In the genomic region with DNA sequence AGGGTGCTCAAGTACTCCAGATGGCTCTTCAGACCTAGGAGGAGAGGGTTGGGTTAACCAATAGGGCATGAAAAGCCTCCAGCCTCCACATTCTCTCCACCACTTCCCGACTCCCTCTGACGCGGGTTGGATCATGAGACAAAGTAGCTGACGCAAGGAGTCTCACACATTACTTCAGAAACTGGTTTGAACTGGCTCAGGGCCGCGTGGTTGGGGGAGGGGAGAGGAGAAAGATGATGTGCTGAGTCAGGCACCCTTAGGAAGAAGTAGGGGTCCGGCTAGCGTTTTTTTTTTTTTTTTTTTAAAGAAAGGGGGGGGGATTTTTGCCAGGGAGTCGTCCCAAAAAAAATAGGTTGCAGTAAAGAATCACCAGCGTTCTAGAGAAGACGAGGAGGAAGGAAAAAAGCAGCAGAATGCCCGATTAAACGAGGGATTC, we compare ENCODE assay signal across 8 mouse cellular contexts. TPM values are rescaled to one million over a fixed set of nuclear protein-coding genes. Genes with fewer than 3 reads are reported as not detected.
DNase-seq lines count a peak whose midpoint lies in the region; ATAC-seq lines count a peak whose summit lies in the region.

No protein-coding gene starts in this region.

- peak; percentile 99 for DNase-seq in R1 (ENCODE audit: low read depth, low spot score)
- peak; percentile 60 to 79 for DNase-seq in cerebellum, postnatal 14 days
- DNase-seq in frontal cortex, postnatal 14 days (ENCODE audit: low spot score in 2 of 2), result peak; percentile 62 to 68
- peak; percentile 55 to 59 for DNase-seq in left cerebral cortex, adult 18-20 months (ENCODE audit: low spot score in 2 of 2)
- peak; percentile 62 for DNase-seq in retina, postnatal 7 days (ENCODE audit: low read depth, low spot score)
- peak; percentile 46 for DNase-seq in urinary bladder, adult 2 months (ENCODE audit: low spot score)

- H3K4me3 ChIP-seq in hindbrain, embryonic 12.5 days, result peak overlapping the region; percentile 79
- peak overlapping the region; percentile 86 for H3K4me3 ChIP-seq in macrophage (ENCODE audit: inconsistent target)

- H3K9me3 ChIP-seq in hindbrain, embryonic 12.5 days (replicated peaks), result no peaks in the 10 kb centered on the region

- peak overlapping the region; percentile 54 for H3K4me2 ChIP-seq in hindbrain, embryonic 12.5 days (replicated peaks)

- WGBS in hindbrain, embryonic 12.5 days, result under 1% methylated on average over 13 of the region's 13 CpGs
- 0% methylated on average over 13 of the region's 13 CpGs for WGBS in macrophage (ENCODE audit: missing documents)

- H3K79me2 ChIP-seq in macrophage (ENCODE audit: inconsistent target), result peaks cover 50% of the 10 kb centered on the region

- peaks cover 30% of the 10 kb centered on the region for H3K4me1 ChIP-seq in hindbrain, embryonic 12.5 days

- peak overlapping the region; percentile 90 for H3K27ac ChIP-seq in hindbrain, embryonic 12.5 days
- H3K27ac ChIP-seq in macrophage, result peak overlapping the region; percentile 96

- H3K36me3 ChIP-seq in hindbrain, embryonic 12.5 days, result peaks cover 33% of the 10 kb centered on the region
- H3K36me3 ChIP-seq in macrophage (ENCODE audit: inconsistent target), result peaks cover 38% of the 10 kb centered on the region

- peak; percentile 76 for ATAC-seq in hindbrain, embryonic 12.5 days (ENCODE audit: low FRiP score)

- no peaks in the 10 kb centered on the region for H3K27me3 ChIP-seq in hindbrain, embryonic 12.5 days

- H3K9ac ChIP-seq in hindbrain, embryonic 12.5 days, result peak overlapping the region; percentile 86

RNA-seq across cellular contexts. Expression of a gene that starts 10.3 kb away (rescaled TPM):
- polyA plus RNA-seq in hindbrain, embryonic 12.5 days (2016; fragmentation: Nextera tagmentation; extraction: Ambion mirVana), result 126 and 127 TPM in 2 replicates
- total RNA-seq in left cerebral cortex, adult 18-20 months (2021), result 100 to 1,000 TPM; 148 to 152 TPM
- total RNA-seq in macrophage (2018; cell fraction: chromatin; rRNA removed), result 100 to 1,000 TPM; 156 to 425 (median 334) TPM
- total RNA-seq in macrophage (2018; cell fraction: cytosol; rRNA removed), result 100 to 1,000 TPM; 398 to 714 (median 485) TPM
- 100 to 1,000 TPM; 371 to 912 (median 636) TPM for total RNA-seq in macrophage (2018; cell fraction: nucleus; rRNA removed)
- polyA plus RNA-seq in macrophage (2018), result 384 to 539 TPM (median 494 TPM) in 3 replicates
- 103 and 115 TPM in 2 replicates for polyA plus RNA-seq in urinary bladder, adult 2 months (2012; rRNA removed)

RNA-seq across cellular contexts. Expression of a gene that starts 22.7 kb away (rescaled TPM):
- 72.6 and 73.3 TPM in 2 replicates for polyA plus RNA-seq in hindbrain, embryonic 12.5 days (2016; fragmentation: Nextera tagmentation; extraction: Ambion mirVana)
- 10 to 100 TPM; 46.9 to 50.5 TPM for total RNA-seq in left cerebral cortex, adult 18-20 months (2021)
- 10 to 100 TPM; 10.3 to 65.3 (median 40.1) TPM for total RNA-seq in macrophage (2018; cell fraction: chromatin; rRNA removed)
- total RNA-seq in macrophage (2018; cell fraction: cytosol; rRNA removed), result 10 to 100 TPM; 13.5 to 25.5 (median 18.7) TPM
- 10 to 100 TPM; 13.2 to 54.5 (median 21.3) TPM for total RNA-seq in macrophage (2018; cell fraction: nucleus; rRNA removed)
- 16.3 to 42.4 TPM (median 18.1 TPM) in 3 replicates for polyA plus RNA-seq in macrophage (2018)
- polyA plus RNA-seq in urinary bladder, adult 2 months (2012; rRNA removed), result 37.9 and 45.9 TPM in 2 replicates

RNA-seq across cellular contexts. Expression of a gene that starts 27.6 kb away (rescaled TPM):
- polyA plus RNA-seq in hindbrain, embryonic 12.5 days (2016; fragmentation: Nextera tagmentation; extraction: Ambion mirVana), result 2.4 and 4.5 TPM in 2 replicates
- total RNA-seq in left cerebral cortex, adult 18-20 months (2021), result 1 to 10 TPM in 1 of 2 experiments, under 1 TPM in 1; 0.94 to 1.5 TPM
- total RNA-seq in macrophage (2018; cell fraction: chromatin; rRNA removed), result 1 to 10 TPM in 10 of 26 experiments, not detected in 16; 2.8 to 8.1 (median 3.6) TPM
- total RNA-seq in macrophage (2018; cell fraction: cytosol; rRNA removed), result not detected
- 1 to 10 TPM in 4 of 26 experiments, not detected in 22; 2.2 to 3.7 (median 2.5) TPM for total RNA-seq in macrophage (2018; cell fraction: nucleus; rRNA removed)
- polyA plus RNA-seq in macrophage (2018), result not detected in 3 replicates
- polyA plus RNA-seq in urinary bladder, adult 2 months (2012; rRNA removed), result 0.19 and 0.28 TPM in 2 replicates

RNA-seq across cellular contexts. Expression of a gene that starts 28.3 kb away (rescaled TPM):
- 128 and 132 TPM in 2 replicates for polyA plus RNA-seq in hindbrain, embryonic 12.5 days (2016; fragmentation: Nextera tagmentation; extraction: Ambion mirVana)
- total RNA-seq in left cerebral cortex, adult 18-20 months (2021), result 10 to 100 TPM; 70.1 to 72.7 TPM
- total RNA-seq in macrophage (2018; cell fraction: chromatin; rRNA removed), result 100 to 1,000 TPM; 163 to 373 (median 250) TPM
- total RNA-seq in macrophage (2018; cell fraction: cytosol; rRNA removed), result 10 to 100 TPM; 28.8 to 50.4 (median 38.5) TPM
- 100 to 1,000 TPM in 24 of 26 experiments, 10 to 100 TPM in 2; 96.6 to 222 (median 140) TPM for total RNA-seq in macrophage (2018; cell fraction: nucleus; rRNA removed)
- 32.3 to 65.9 TPM (median 61.9 TPM) in 3 replicates for polyA plus RNA-seq in macrophage (2018)
- polyA plus RNA-seq in urinary bladder, adult 2 months (2012; rRNA removed), result 96.5 and 99.1 TPM in 2 replicates

RNA-seq across cellular contexts. Expression of a gene that starts 44.0 kb away (rescaled TPM):
- 190 and 196 TPM in 2 replicates for polyA plus RNA-seq in hindbrain, embryonic 12.5 days (2016; fragmentation: Nextera tagmentation; extraction: Ambion mirVana)
- 10 to 100 TPM; 78.1 to 88.5 TPM for total RNA-seq in left cerebral cortex, adult 18-20 months (2021)
- 1,000 to 10,000 TPM in 4 of 26 experiments, 100 to 1,000 TPM in 22; 486 to 1,281 (median 796) TPM for total RNA-seq in macrophage (2018; cell fraction: chromatin; rRNA removed)
- total RNA-seq in macrophage (2018; cell fraction: cytosol; rRNA removed), result 10 to 100 TPM; 49.8 to 90.5 (median 68.6) TPM
- total RNA-seq in macrophage (2018; cell fraction: nucleus; rRNA removed), result 1,000 to 10,000 TPM in 2 of 26 experiments, 100 to 1,000 TPM in 24; 352 to 1,871 (median 566) TPM
- 68.7 to 115 TPM (median 96.9 TPM) in 3 replicates for polyA plus RNA-seq in macrophage (2018)
- 196 and 275 TPM in 2 replicates for polyA plus RNA-seq in urinary bladder, adult 2 months (2012; rRNA removed)

Comparison
In these comparisons a context has a peak if more than half of its experiments do, and no peak if none do; other contexts are left out.
1. Peak in every context shown above with its lines: DNase-seq, ATAC-seq, H3K4me3 ChIP-seq and H3K27ac ChIP-seq.
2. DNase-seq: peak in every context shown above with its lines; median percentile 99 in R1; 70 in cerebellum, postnatal 14 days; 65 in frontal cortex, postnatal 14 days; 62 in retina, postnatal 7 days; 57 in left cerebral cortex, adult 18-20 months; 46 in urinary bladder, adult 2 months.